Mouse (Mus musculus) bone marrow, adult 2 months (tissue): ENCODE measurements around the gene Aox2.

Experiments used
- CTCF ChIP-seq: fragments of 200-500 bp; IDR thresholded peaks from 2 replicates; pipeline ENCODE4 v1.5.1; 2011; ENCODE audit warnings: low read length, control low read depth; ENCODE audit not compliant: control insufficient read depth, insufficient read depth
- POLR2A ChIP-seq: fragments of 200-500 bp; IDR thresholded peaks from 2 replicates; pipeline ENCODE4 v1.6.1; 2011; ENCODE audit warnings: low read depth, mild to moderate bottlenecking, control low read depth, low read length, borderline replicate concordance; ENCODE audit not compliant: control insufficient read depth

DNA sequence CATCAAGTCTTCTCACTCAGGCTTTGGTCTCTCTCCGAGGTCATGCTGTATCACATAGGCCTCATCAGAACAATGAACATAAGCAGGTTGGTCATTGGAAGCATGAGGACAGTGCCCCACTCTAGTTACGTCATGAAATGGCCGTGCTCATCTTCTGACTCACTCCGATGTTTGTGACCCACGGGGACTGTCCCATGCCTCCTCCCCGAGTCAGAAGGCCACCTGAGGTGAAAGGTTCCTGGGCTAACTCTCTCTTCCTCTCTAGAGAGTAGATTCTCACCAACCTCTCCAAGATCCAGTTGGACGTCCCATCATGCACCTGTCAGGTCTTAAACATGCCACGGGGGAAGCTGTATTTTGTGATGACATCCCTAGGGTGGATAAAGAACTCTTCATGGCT, 30.5 kb downstream of the Aox2 start:
- TF ChIP-seq POLR2A (no peak), CTCF (no peak)
